In the genomic region with DNA sequence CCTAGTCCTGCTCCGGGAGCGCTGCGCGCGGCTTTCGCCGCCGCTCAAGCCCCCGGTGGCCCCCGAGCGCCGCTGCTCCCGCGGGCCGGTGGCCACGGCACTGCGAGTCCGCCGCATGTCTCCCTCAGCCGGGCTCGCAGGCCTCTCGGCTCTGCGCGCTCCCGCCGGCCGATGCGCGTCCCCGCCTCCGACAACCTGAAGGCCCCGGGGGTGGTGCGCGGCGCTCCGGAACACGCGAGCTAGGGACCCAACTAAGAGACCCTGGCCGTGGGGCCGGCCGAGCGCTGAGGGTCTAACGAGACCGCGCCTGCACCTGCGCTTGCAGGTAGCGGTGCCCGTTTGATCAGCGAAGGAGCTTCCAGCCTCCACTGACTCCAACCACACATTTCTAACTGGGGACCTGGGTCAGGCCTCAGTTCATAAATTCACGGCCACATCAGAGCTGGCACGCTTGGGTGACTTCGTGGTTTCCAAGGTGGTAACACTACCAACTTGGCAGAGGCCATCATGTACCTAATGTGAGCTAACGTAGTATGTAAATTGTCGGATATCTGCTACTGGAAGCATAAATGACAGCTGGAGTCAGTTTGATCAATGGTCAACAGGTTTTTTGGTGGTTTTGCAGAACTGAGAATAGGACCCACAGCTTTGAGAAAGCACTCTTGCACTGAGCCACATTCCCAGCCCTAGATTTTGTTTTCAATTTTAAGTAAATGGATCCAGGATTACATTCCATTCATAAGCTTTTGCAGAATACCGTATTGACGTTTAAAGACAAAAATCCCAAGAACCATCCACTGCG, we compare ENCODE assay signal across 8 mouse cellular contexts. TPM values are rescaled to one million over a fixed set of nuclear protein-coding genes. Genes with fewer than 3 reads are reported as not detected.
DNase-seq lines count a peak whose midpoint lies in the region; ATAC-seq and TF ChIP-seq lines count a peak whose summit lies in the region.

A gene (minus strand): TSS at position 173 of the 802 bp plus-strand sequence.

- 6% methylated on average over 56 of the region's 57 CpGs for WGBS in cerebellum, adult 2 months
- 9% methylated on average over 40 of the region's 57 CpGs for WGBS in lung, adult 2 months
- WGBS in neural tube, embryonic 15.5 days, result 6% methylated on average over 50 of the region's 57 CpGs

- H3K27ac ChIP-seq in cerebellum, adult 2 months (ENCODE audit: insufficient read depth, low read length), result peak within 1 kb of the TSS; percentile 77
- H3K27ac ChIP-seq in layer of hippocampus, adult 2 months, result peak within 1 kb of the TSS; percentile 93
- H3K27ac ChIP-seq in neural tube, embryonic 15.5 days (replicated peaks), result peak within 1 kb of the TSS; percentile 84

- TF ChIP-seq CTCF in G1E (IDR thresholded peaks at IDR 0.05; ENCODE audit: low read depth, low read length), result no peak
- TF ChIP-seq CTCF in cerebellum, adult 2 months (IDR thresholded peaks at IDR 0.05; ENCODE audit: borderline replicate concordance, insufficient read depth, low read depth, low read length), result no peak
- no peak for TF ChIP-seq CTCF in layer of hippocampus, adult 2 months (conservative IDR thresholded peaks at IDR 0.05)
- no peak for TF ChIP-seq CTCF in lung, adult 2 months (IDR thresholded peaks at IDR 0.05; ENCODE audit: insufficient read depth, low read length)

- peaks cover 40% of the 10 kb centered on the region for H3K4me1 ChIP-seq in G1E (ENCODE audit: insufficient read depth, low read depth, low read length)
- H3K4me1 ChIP-seq in cerebellum, adult 2 months (ENCODE audit: control insufficient read depth, insufficient read depth, low read length), result peaks cover 3% of the 10 kb centered on the region
- H3K4me1 ChIP-seq in lung, adult 2 months (ENCODE audit: control insufficient read depth, insufficient read depth, low read length), result peaks cover 6% of the 10 kb centered on the region
- H3K4me1 ChIP-seq in neural tube, embryonic 15.5 days, result peaks cover 20% of the 10 kb centered on the region

- peaks cover 19% of the 10 kb centered on the region for H3K36me3 ChIP-seq in G1E (replicated peaks)
- H3K36me3 ChIP-seq in neural tube, embryonic 15.5 days, result no peaks in the 10 kb centered on the region

- H3K9me3 ChIP-seq in G1E (replicated peaks), result no peaks in the 10 kb centered on the region
- no peaks in the 10 kb centered on the region for H3K9me3 ChIP-seq in neural tube, embryonic 15.5 days (replicated peaks)

- H3K4me3 ChIP-seq in G1E (ENCODE audit: low read depth, low read length), result peak within 1 kb of the TSS; percentile 87
- H3K4me3 ChIP-seq in cerebellum, adult 2 months (replicated peaks; ENCODE audit: insufficient read depth, low read depth, low read length), result peak within 1 kb of the TSS; percentile 92
- H3K4me3 ChIP-seq in layer of hippocampus, adult 2 months, result peak within 1 kb of the TSS; percentile 88
- peak within 1 kb of the TSS; percentile 83 for H3K4me3 ChIP-seq in lung, adult 2 months (replicated peaks; ENCODE audit: extremely low read depth, low read depth, low read length)
- peak within 1 kb of the TSS; percentile 81 for H3K4me3 ChIP-seq in neural tube, embryonic 15.5 days (replicated peaks)

- peak within 1 kb of the TSS; percentile 73 for H3K4me2 ChIP-seq in neural tube, embryonic 15.5 days

- ATAC-seq in G1E (ENCODE audit: extremely low read depth, insufficient number of reproducible peaks, low FRiP score, poor library complexity, severe bottlenecking), result no peak
- ATAC-seq in frontal cortex, adult (ENCODE audit: low TSS enrichment), result peak; percentile 89
- peak; percentile 83 for ATAC-seq in neural tube, embryonic 15.5 days (ENCODE audit: low FRiP score)

- peak within 1 kb of the TSS; percentile 86 for H3K9ac ChIP-seq in neural tube, embryonic 15.5 days (replicated peaks)

- no peaks in the 10 kb centered on the region for H3K27me3 ChIP-seq in G1E (ENCODE audit: insufficient read depth, low read length)
- no peaks in the 10 kb centered on the region for H3K27me3 ChIP-seq in cerebellum, adult 2 months (ENCODE audit: control insufficient read depth, insufficient read depth, low read length)
- H3K27me3 ChIP-seq in neural tube, embryonic 15.5 days (replicated peaks), result no peaks in the 10 kb centered on the region

- peak; percentile 53 for TF ChIP-seq POLR2A in cerebellum, adult 2 months (IDR thresholded peaks at IDR 0.05; ENCODE audit: borderline replicate concordance, insufficient read depth, low read length)
- no peak for TF ChIP-seq POLR2A in lung, adult 2 months (IDR thresholded peaks at IDR 0.05; ENCODE audit: borderline replicate concordance, extremely low read depth, low read depth, low read length)

- peak; percentile 72 for DNase-seq in G1E (ENCODE audit: low spot score)
- peak; percentile 84 to 90 for DNase-seq in cerebellum, adult 2 months
- peak; percentile 76 for DNase-seq in heart, postnatal 4 days
- peak; percentile 42 to 69 for DNase-seq in layer of hippocampus, adult 2 months (ENCODE audit: low spot score in 2 of 2)
- DNase-seq in lung, adult 2 months, result peak; percentile 78
- DNase-seq in thymus, adult 18-20 months, result peak; percentile 43 to 51

RNA-seq across cellular contexts. Expression of the gene that starts here (rescaled TPM):
- total RNA-seq in G1E (2014; fragmentation: Nextera tagmentation) (111 and 131 TPM in 2 replicates), G1E (2017) (67.5 and 81.9 TPM in 2 replicates)
- polyA plus RNA-seq in G1E (2012), result 191 and 202 TPM in 2 replicates
- 46.7 and 52.4 TPM in 2 replicates for polyA plus RNA-seq in cerebellum, adult 2 months (2012; rRNA removed)
- 10 to 100 TPM; 23.8 to 25.7 TPM for total RNA-seq in heart, postnatal 4 days (2021)
- total RNA-seq in layer of hippocampus, adult 2 months (2021), result 10 to 100 TPM; 36.3 to 43.2 TPM
- polyA plus RNA-seq in lung, adult 2 months (2012; rRNA removed), result 14.4 and 14.8 TPM in 2 replicates
- 40.1 and 51.3 TPM in 2 replicates for polyA plus RNA-seq in neural tube, embryonic 15.5 days (2015; fragmentation: Nextera tagmentation; extraction: Ambion mirVana)
